Mouse (Mus musculus) small intestine, adult 2 months (tissue): ENCODE results near the gene Atxn10. TPM values are rescaled to one million over a fixed set of nuclear protein-coding genes. Genes with fewer than 3 reads are reported as not detected.

ENCODE experiments used
- H3K27ac ChIP-seq: fragments of 200-500 bp; 2 replicates; pipeline ENCODE4 v1.5.1; 2012; ENCODE audit warnings: low read depth, low read length, control low read depth, inconsistent platforms; ENCODE audit not compliant: insufficient read depth
- H3K27me3 ChIP-seq: fragments of 200-500 bp; 2 replicates; pipeline ENCODE4 v1.6.1; 2012; ENCODE audit warnings: mild to moderate bottlenecking, moderate library complexity, low read length, inconsistent platforms; ENCODE audit not compliant: control insufficient read depth, insufficient read depth
- H3K36me3 ChIP-seq: fragments of 200-500 bp; 2 replicates; pipeline ENCODE4 v1.6.1; 2012; ENCODE audit warnings: mild to moderate bottlenecking, low read length, control low read depth, inconsistent platforms; ENCODE audit not compliant: control insufficient read depth, insufficient read depth
- H3K4me1 ChIP-seq: fragments of 200-500 bp; 2 replicates; pipeline ENCODE4 v1.6.1; 2012; ENCODE audit warnings: low read length, inconsistent platforms, mixed read lengths; ENCODE audit not compliant: control insufficient read depth, insufficient read depth, insufficient read length
- H3K4me3 ChIP-seq: fragments of 200-500 bp; 2 replicates; pipeline ENCODE4 v1.5.1; 2012; ENCODE audit warnings: low read depth, mild to moderate bottlenecking, control low read depth, inconsistent platforms, low read length, moderate library complexity
- CTCF ChIP-seq: fragments of 200-500 bp; IDR thresholded peaks from 2 replicates; pipeline ENCODE4 v1.5.1; 2012; ENCODE audit warnings: low read depth, mild to moderate bottlenecking, control low read depth, inconsistent platforms, low read length, moderate library complexity, mixed read lengths; ENCODE audit not compliant: insufficient replicate concordance, insufficient read length; ENCODE audit errors: extremely low read depth
- POLR2A ChIP-seq: fragments of 200-500 bp; IDR thresholded peaks from 2 replicates; pipeline ENCODE4 v1.6.1; 2012; ENCODE audit warnings: low read depth, mild to moderate bottlenecking, control low read depth, inconsistent platforms, low read length, moderate library complexity
- WGBS: fragments of 180-500 bp; shearing (Covaris S2); methylation state at CpG from one replicate; pipeline ENCODE4 v1.1.7; 2018; 5-methylcytosine and 5-hydroxymethylcytosine counted together
- polyA plus RNA-seq: library from polyadenylated mRNA; depleted of rRNA; stranded (reverse); fragments of >200 nt; gene quantifications from 2 replicates; pipeline ENCODE4 v1.2.3, GENCODE M21; 2012

Atxn10 gene
- polyA plus RNA-seq, 1 experiment: 14.5 TPM

DNA sequence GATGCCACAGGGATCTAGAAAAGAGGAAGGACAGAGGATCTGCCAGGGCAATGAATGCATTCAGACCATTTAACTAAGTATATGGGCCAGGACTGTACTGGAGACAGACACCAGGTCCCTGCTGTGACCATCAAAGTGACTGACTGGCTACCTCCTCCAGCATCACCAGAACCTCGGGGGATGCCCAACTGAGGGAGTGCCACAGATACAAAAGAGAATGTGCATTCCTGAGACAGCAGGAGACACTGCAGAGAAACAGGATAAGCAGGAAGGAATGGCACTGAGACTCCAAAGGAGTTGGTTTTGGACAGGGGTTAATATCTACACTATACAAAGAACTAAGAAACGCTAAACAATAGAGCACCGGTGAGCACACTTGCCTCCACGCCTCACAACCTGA is 32.8 kb upstream of the Atxn10 start:
- H3K36me3 ChIP-seq: no peaks in the 10 kb centered on the region
- no peaks in the 10 kb centered on the region for H3K27me3 ChIP-seq
- H3K27ac ChIP-seq: no peak overlapping the region
- WGBS: 86% methylated on average over 4 of the region's 4 CpGs
- no peaks in the 10 kb centered on the region; the same call in 1 of the 2 replicates for H3K4me1 ChIP-seq
- no peak overlapping the region for H3K4me3 ChIP-seq
- no peak for TF ChIP-seq POLR2A
- no peak for TF ChIP-seq CTCF

DNA sequence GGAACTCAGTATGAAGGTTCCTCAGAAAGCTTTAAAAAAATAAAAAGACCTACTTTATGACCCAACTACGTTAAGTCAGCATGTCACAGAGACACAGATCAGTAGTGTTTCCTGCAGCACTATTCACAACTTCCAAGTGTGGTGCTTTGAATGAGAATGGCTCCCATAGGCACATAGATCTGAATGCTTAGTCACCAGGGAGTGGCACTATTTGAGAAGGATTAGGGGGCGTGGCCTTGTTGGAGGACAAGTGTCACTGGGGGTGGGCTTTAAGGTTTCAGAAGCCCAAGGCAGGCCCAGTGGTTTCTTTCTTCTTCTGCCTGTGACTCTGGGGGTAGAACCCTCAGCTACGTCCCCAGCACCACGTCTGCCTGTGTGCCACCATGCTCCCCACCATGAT is 32.1 kb upstream of the Atxn10 start:
- no peak for TF ChIP-seq CTCF
- TF ChIP-seq POLR2A: no peak
- no peaks in the 10 kb centered on the region for H3K27me3 ChIP-seq
- 89% methylated on average over 4 of the region's 4 CpGs for WGBS
- no peaks in the 10 kb centered on the region for H3K4me1 ChIP-seq
- no peak overlapping the region for H3K27ac ChIP-seq
- no peak overlapping the region for H3K4me3 ChIP-seq
- H3K36me3 ChIP-seq: no peaks in the 10 kb centered on the region

DNA sequence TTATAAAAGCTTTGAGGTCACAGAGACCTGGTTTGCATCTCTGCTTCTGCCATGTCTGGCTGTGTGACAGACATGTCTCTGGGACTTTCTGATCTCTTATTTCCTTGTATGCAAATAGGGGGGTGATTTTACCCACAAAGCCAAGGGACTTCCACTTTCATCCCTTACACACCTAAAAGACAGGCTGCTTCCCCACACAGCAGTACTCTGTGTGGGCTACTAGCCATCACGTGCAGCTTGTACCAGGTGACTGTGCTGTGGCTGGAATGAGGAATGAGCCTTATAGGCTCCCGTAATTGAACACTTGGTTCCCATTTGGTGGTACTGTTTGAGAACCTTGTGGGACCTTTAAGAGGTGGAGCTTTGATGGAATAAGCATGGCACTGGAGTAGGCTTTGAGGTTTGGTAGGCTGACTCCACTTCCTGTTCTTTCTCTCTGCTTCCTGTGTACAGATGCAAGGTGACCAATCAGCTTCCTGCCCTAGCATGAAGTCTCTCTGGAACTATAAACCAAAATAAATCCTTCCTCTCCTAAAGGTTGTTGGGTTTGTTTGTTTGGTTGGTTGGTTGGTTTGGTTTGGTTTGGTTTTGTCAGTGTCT is 28.9 kb upstream of the Atxn10 start:
- 94% methylated on average over 2 of the region's 2 CpGs for WGBS
- Histone ChIP-seq H3K4me3 (no peak overlapping the region), H3K4me1 (no peaks in the 10 kb centered on the region), H3K27me3 (no peaks in the 10 kb centered on the region), H3K27ac (no peak overlapping the region), H3K36me3 (no peaks in the 10 kb centered on the region)
- TF ChIP-seq POLR2A: no peak
- TF ChIP-seq CTCF: no peak

DNA sequence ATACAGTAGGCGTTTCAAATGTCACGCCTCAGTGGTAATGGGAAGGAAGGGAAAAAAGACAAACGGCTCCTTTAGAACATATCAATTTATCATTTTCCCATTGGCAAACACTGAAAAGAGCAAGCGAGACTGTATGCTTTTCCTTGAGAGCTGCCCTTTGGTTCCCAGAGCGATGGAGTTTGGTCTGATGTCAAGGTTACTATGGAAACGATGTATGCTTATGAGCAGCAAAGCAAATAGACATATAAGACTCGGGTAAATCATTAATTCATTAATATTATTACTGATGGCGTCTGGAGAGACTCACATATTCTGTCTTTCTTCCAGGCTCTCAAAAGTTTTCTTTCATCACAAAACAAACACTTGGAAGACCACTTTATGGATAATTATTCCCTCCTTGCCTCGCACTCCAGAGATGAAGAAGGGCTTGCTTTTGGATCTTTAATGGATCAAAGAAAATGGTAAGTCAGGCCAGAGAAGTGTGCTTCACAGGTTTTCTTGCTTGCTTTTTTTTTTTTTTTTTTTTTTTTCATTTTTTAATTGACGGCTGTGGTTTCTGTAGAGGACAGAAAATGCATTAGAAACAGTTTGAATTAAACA is 24.9 kb upstream of the Atxn10 start:
- H3K36me3 ChIP-seq: no peaks in the 10 kb centered on the region
- H3K27me3 ChIP-seq: no peaks in the 10 kb centered on the region; the same call in 1 of the 2 replicates
- no peak overlapping the region for H3K27ac ChIP-seq
- TF ChIP-seq POLR2A: no peak
- TF ChIP-seq CTCF: no peak
- WGBS: 29% methylated on average over 10 of the region's 10 CpGs
- H3K4me3 ChIP-seq: no peak overlapping the region
- H3K4me1 ChIP-seq: no peaks in the 10 kb centered on the region

GRCm38 (mm10) chr15:85315378-85316025 is 20.5 kb upstream of the Atxn10 start:
- Histone ChIP-seq H3K4me1 (no peaks in the 10 kb centered on the region), H3K36me3 (no peaks in the 10 kb centered on the region), H3K27me3 (no peaks in the 10 kb centered on the region; the same call in 1 of the 2 replicates), H3K27ac (no peak overlapping the region), H3K4me3 (no peak overlapping the region)
- TF ChIP-seq POLR2A: no peak
- peak; percentile 93; the same call in 1 of the 2 replicates for TF ChIP-seq CTCF
- 42% methylated on average over 12 of the region's 13 CpGs for WGBS

DNA sequence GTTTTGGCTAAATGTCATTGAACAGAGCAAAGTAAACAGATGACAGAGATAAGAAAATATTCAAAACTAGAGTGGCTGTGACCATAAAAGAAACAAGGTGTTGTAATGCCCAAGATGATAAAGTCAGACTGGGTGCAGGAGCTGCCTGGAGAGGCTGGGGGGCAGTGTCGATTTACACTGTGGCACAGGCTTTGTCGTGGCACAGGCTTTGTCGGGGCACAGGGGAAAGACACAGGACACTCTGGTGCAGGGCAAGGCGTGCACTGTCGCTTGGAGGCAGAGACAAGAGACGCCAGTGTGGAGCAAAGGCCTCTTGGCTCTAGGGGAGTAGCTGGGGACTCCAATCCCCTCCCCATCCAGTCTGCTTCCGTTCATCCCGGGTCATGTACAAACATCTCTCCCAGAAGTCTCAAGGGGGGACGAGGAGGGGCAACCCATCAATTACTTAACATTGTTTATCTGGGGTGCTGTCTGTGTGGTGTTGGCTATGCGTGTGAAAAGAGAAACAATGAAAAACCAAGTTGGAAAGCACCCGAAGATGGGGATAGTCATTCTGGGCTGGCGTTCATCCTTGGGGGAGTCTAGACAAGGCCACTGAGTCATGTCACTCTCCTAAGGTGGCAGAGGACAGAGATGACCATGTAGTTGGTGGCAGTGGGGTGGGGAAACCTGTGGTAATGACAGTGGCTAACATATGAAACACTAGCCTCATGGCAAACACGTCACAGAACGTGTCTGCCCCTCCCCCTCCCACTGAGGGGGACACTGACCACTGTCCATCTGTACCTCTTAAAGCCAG is 19.5 kb upstream of the Atxn10 start:
- Histone ChIP-seq H3K4me3 (no peak overlapping the region), H3K27me3 (no peaks in the 10 kb centered on the region; the same call in 1 of the 2 replicates), H3K27ac (no peak overlapping the region), H3K36me3 (no peaks in the 10 kb centered on the region), H3K4me1 (no peaks in the 10 kb centered on the region)
- 40% methylated on average over 14 of the region's 14 CpGs for WGBS
- TF ChIP-seq POLR2A: no peak
